Mouse (Mus musculus): ENCODE measurements at regions not wholly inside any gene's neighbourhood (a gene's known extent, or its start where the extent isn't known, plus 50 kb on each side); places are given as distances from the start of the nearest gene placed in this dataset.
"Not testable (repeated sequence)": the region's sequence is repeated elsewhere in the genome, so short reads cannot be mapped to it uniquely, and the experiment has no call there.

DNA sequence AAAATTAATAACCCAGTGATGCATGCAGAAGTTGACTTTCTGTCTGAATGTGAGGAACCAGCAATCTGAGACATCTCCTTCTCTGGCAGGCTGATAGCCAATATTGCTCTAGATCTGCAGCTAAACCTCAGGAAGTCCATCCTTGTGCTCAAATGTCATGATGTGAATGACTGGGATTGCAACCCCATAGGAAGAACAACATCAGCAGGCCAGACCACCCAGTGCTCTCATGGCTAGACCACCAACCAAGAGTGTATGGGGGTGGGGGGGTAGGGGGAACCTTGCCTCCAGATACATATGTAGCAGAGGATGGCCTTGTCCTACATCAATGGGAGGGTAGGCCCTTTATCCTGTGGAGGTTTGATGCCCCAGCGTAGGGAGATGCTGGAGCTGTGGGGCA, 69.9 kb upstream of the Tcerg1l start:
- WGBS, result 64% methylated on average over 1 of the region's 1 CpGs
- no peak overlapping the region for H3K4me3 ChIP-seq (replicated peaks)
- ATAC-seq (ENCODE audit: insufficient number of reproducible peaks, insufficient read depth, low FRiP score, low TSS enrichment, low read depth), result no peak

GRCm38 (mm10) chr7:138457964-138458363, 60.4 kb upstream of the Tcerg1l start:
- no peaks in the 10 kb centered on the region for H3K27me3 ChIP-seq
- no peak overlapping the region for H3K9ac ChIP-seq (replicated peaks)
- 54% methylated on average over 7 of the region's 7 CpGs for WGBS
- H3K4me3 ChIP-seq (replicated peaks), result no peak overlapping the region
- no peaks in the 10 kb centered on the region for H3K36me3 ChIP-seq
- H3K27ac ChIP-seq, result no peak overlapping the region
- no peak for ATAC-seq (ENCODE audit: insufficient number of reproducible peaks, insufficient read depth, low FRiP score, low TSS enrichment, low read depth)
- no peak overlapping the region for H3K4me2 ChIP-seq
- no peaks in the 10 kb centered on the region for H3K4me1 ChIP-seq (replicated peaks)
- no peaks in the 10 kb centered on the region for H3K9me3 ChIP-seq

More for the DNA sequence above, 69.9 kb upstream of the Tcerg1l start:
- no peaks in the 10 kb centered on the region for H3K27me3 ChIP-seq
- H3K36me3 ChIP-seq, result no peaks in the 10 kb centered on the region
- H3K9me3 ChIP-seq, result no peaks in the 10 kb centered on the region
- H3K4me2 ChIP-seq, result no peak overlapping the region
- no peak overlapping the region for H3K27ac ChIP-seq
- H3K9ac ChIP-seq (replicated peaks), result no peak overlapping the region
- no peaks in the 10 kb centered on the region for H3K4me1 ChIP-seq (replicated peaks)

GRCm38 (mm10) chr7:138455371-138455770, 57.8 kb upstream of the Tcerg1l start:
- no peak overlapping the region for H3K27ac ChIP-seq
- ATAC-seq (ENCODE audit: insufficient number of reproducible peaks, insufficient read depth, low FRiP score, low TSS enrichment, low read depth), result no peak
- H3K4me3 ChIP-seq (replicated peaks), result no peak overlapping the region
- H3K27me3 ChIP-seq, result no peaks in the 10 kb centered on the region
- no peaks in the 10 kb centered on the region for H3K9me3 ChIP-seq
- no peaks in the 10 kb centered on the region for H3K36me3 ChIP-seq
- 93% methylated on average over 3 of the region's 3 CpGs for WGBS
- H3K9ac ChIP-seq (replicated peaks), result no peak overlapping the region
- H3K4me2 ChIP-seq, result no peak overlapping the region
- H3K4me1 ChIP-seq (replicated peaks), result no peaks in the 10 kb centered on the region

DNA sequence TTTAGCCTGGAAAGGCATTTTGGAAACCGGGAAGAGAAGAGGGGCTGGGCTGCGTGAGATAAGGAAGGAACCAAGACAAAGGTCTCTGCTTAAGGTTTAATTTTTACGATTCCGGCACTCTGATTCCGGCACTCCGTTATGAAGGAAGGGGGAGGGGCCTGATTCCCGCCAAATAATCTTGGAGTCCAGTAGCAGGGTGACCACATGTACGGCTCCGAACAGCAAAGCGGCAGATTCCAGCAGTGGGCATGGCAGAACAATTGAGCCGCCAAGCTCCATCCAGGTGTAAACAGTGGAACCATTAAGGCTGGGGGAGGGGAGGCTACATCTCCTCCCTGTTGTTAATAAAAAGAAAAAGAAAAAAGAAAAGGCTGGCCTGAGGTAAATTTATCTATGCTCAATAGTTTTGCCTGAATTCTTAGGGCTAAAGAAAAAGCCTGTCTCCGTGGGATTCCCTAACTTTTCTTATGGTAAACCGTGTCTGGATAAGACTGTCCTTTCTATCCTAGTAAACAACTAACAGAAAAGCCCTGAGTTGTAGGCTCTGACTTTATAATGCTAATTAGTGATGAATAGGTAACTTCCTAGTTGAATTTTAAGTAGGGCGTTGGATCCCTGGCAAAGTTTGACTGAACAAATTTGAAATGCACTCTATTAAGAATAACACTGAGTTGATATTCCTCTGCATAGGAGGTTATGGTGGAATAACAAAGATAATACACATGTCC, 57.1 kb upstream of the Tcerg1l start:
- H3K9me3 ChIP-seq; H3K36me3 ChIP-seq; H3K9ac ChIP-seq (replicated peaks); H3K27me3 ChIP-seq; H3K4me3 ChIP-seq (replicated peaks); H3K27ac ChIP-seq; ATAC-seq (ENCODE audit: insufficient number of reproducible peaks, insufficient read depth, low FRiP score, low TSS enrichment, low read depth); H3K4me1 ChIP-seq (replicated peaks): not testable (repeated sequence)
- 40% methylated on average over 14 of the region's 14 CpGs for WGBS
- H3K4me2 ChIP-seq, result 0 out of 2 replicates have a peak overlapping the region, but pooled peaks have one; percentile 19

- H3K36me3 ChIP-seq, result no peaks in the 10 kb centered on the region
- no peak overlapping the region for H3K4me3 ChIP-seq (replicated peaks)
- no peak for ATAC-seq (ENCODE audit: insufficient number of reproducible peaks, insufficient read depth, low FRiP score, low TSS enrichment, low read depth)
- no peaks in the 10 kb centered on the region for H3K9me3 ChIP-seq
- H3K27ac ChIP-seq, result no peak overlapping the region
- no peak overlapping the region for H3K4me2 ChIP-seq
- no peak overlapping the region for H3K9ac ChIP-seq (replicated peaks)
- 0 out of 2 replicates have a peak, but pooled peaks cover 6% of the 10 kb centered on the region for H3K27me3 ChIP-seq
- peaks cover 7% of the 10 kb centered on the region; the same call in 1 of the 2 replicates for H3K4me1 ChIP-seq (replicated peaks)
Observed at GRCm38 (mm10) chr7:138451321-138451720, 53.8 kb upstream of the Tcerg1l start.

- ATAC-seq (ENCODE audit: insufficient number of reproducible peaks, insufficient read depth, low FRiP score, low TSS enrichment, low read depth), result no peak
- H3K4me3 ChIP-seq (replicated peaks), result no peak overlapping the region
- no peak overlapping the region for H3K4me2 ChIP-seq
- no peaks in the 10 kb centered on the region for H3K36me3 ChIP-seq
- H3K9me3 ChIP-seq, result no peaks in the 10 kb centered on the region
- peaks cover 7% of the 10 kb centered on the region; the same call in 1 of the 2 replicates for H3K4me1 ChIP-seq (replicated peaks)
- H3K27me3 ChIP-seq, result 0 out of 2 replicates have a peak, but pooled peaks cover 6% of the 10 kb centered on the region
- no peak overlapping the region for H3K27ac ChIP-seq
- 55% methylated on average over 7 of the region's 7 CpGs for WGBS
- H3K9ac ChIP-seq (replicated peaks), result no peak overlapping the region
Observed at GRCm38 (mm10) chr7:138448519-138448918, 51.0 kb upstream of the Tcerg1l start.
